Mouse (Mus musculus) thymus, adult 2 months (tissue): ENCODE measurements at regions not wholly inside any gene's neighbourhood (a gene's known extent, or its start where the extent isn't known, plus 50 kb on each side); places are given as distances from the start of the nearest gene placed in this dataset.
"Not testable (repeated sequence)": the region's sequence is repeated elsewhere in the genome, so short reads cannot be mapped to it uniquely, and the experiment has no call there.

ENCODE experiments used
- DNase-seq: peaks from one replicate; pipeline ENCODE4 v3.0.0; 2021
- H3K27ac ChIP-seq: fragments of 200-500 bp; 2 replicates; pipeline ENCODE4 v1.5.1; 2012; ENCODE audit warnings: low read length, control low read depth; ENCODE audit not compliant: control insufficient read depth, insufficient read depth
- H3K27me3 ChIP-seq: fragments of 200-500 bp; 2 replicates; pipeline ENCODE4 v1.6.1; 2012; ENCODE audit warnings: mild to moderate bottlenecking, low read length, moderate library complexity, mixed read lengths; ENCODE audit not compliant: control insufficient read depth, insufficient read depth
- H3K36me3 ChIP-seq: fragments of 200-500 bp; 2 replicates; pipeline ENCODE4 v1.6.1; 2012; ENCODE audit warnings: mild to moderate bottlenecking, low read length, moderate library complexity; ENCODE audit not compliant: control insufficient read depth, insufficient read depth
- H3K4me1 ChIP-seq: fragments of 200-500 bp; replicated peaks from 2 replicates; pipeline ENCODE4 v1.6.1; 2012; ENCODE audit warnings: low read length; ENCODE audit not compliant: control insufficient read depth, insufficient read depth
- H3K4me3 ChIP-seq: fragments of 200-500 bp; 2 replicates; pipeline ENCODE4 v1.5.1; 2012; ENCODE audit warnings: mild to moderate bottlenecking, low read length, control low read depth, moderate library complexity; ENCODE audit not compliant: control insufficient read depth, insufficient read depth
- CTCF ChIP-seq: fragments of 200-500 bp; IDR thresholded peaks from 2 replicates; pipeline ENCODE4 v1.5.1; 2012; ENCODE audit warnings: mild to moderate bottlenecking, control low read depth, low read length, moderate library complexity, borderline replicate concordance; ENCODE audit not compliant: control insufficient read depth, poor library complexity, insufficient read depth; ENCODE audit errors: extremely low read depth
- POLR2A ChIP-seq: fragments of 200-500 bp; IDR thresholded peaks from 2 replicates; pipeline ENCODE4 v1.6.1; 2012; ENCODE audit warnings: mild to moderate bottlenecking, low read length, control low read depth, moderate library complexity; ENCODE audit not compliant: control insufficient read depth, poor library complexity, insufficient read depth; ENCODE audit errors: extremely low read depth
- WGBS: fragments of 180-500 bp; shearing (Covaris S2); methylation state at CpG from one replicate; pipeline ENCODE4 v1.1.7; 2018; 5-methylcytosine and 5-hydroxymethylcytosine counted together

DNA sequence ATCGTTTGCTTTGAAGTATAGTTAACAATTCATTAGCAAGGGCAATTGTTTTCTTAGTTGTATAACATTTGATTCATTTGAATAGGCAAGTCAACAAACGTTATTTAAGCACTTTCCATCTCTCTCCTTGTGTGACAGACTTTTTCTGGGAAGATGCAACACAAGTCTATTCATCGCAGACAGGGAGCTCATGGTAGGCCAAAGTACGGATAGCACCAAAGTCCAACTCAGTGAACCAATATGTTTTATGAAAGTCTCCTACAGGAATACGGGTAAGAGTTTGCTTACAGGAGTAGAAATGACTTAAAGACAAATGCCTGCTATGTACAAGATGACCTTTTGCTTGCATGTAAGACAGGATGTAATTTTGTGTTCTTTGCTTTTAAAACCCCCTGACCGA lies 325.4 kb downstream of the Kif20b start:
- DNase-seq, result no peak
- Histone ChIP-seq H3K4me1 (no peaks in the 10 kb centered on the region), H3K27ac (no peak overlapping the region), H3K36me3 (no peaks in the 10 kb centered on the region), H3K27me3 (no peaks in the 10 kb centered on the region), H3K4me3 (no peak overlapping the region)
- no peak for TF ChIP-seq CTCF
- no peak for TF ChIP-seq POLR2A
- 94% methylated on average over 6 of the region's 6 CpGs for WGBS

DNA sequence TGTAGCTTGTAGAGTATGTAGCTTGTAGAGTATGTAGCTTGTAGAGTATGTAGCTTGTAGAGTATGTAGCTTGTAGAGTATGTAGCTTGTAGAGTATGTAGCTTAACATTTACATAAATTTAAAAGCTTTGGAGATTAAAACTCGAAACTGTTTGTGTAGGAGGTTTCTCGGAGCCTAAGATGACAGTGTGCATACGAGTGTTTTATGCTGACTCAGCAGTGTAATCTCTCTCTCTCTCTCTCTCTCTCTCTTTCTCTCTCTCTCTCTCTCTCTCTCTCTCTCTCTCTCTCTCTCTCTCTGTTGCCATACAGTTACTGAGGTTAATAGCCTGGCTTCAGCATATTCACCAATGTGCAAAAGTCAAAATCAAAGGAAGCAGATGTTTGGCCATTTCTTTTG lies 336.5 kb downstream of the Kif20b start:
- not testable (repeated sequence) for H3K27me3 ChIP-seq, H3K27ac ChIP-seq, H3K4me3 ChIP-seq, DNase-seq, H3K4me1 ChIP-seq, H3K36me3 ChIP-seq
- 93% methylated on average over 3 of the region's 3 CpGs for WGBS

- no peak for TF ChIP-seq CTCF
- no peak for TF ChIP-seq POLR2A
- H3K27ac ChIP-seq, result no peak overlapping the region
- no peaks in the 10 kb centered on the region for H3K4me1 ChIP-seq
- H3K4me3 ChIP-seq, result no peak overlapping the region
- no peaks in the 10 kb centered on the region for H3K36me3 ChIP-seq
- H3K27me3 ChIP-seq, result no peaks in the 10 kb centered on the region
- DNase-seq, result no peak
These were observed 340.9 kb downstream of the Kif20b start for GRCm38 (mm10) chr19:35263101-35263500.

- Histone ChIP-seq H3K27ac (no peak overlapping the region), H3K4me1 (no peaks in the 10 kb centered on the region), H3K36me3 (no peaks in the 10 kb centered on the region), H3K4me3 (no peak overlapping the region), H3K27me3 (no peaks in the 10 kb centered on the region)
- DNase-seq, result no peak
- WGBS, result 94% methylated on average over 2 of the region's 2 CpGs
- TF ChIP-seq POLR2A, result no peak
- no peak for TF ChIP-seq CTCF
These were observed 356.2 kb downstream of the Kif20b start for GRCm38 (mm10) chr19:35278395-35278794.

DNA sequence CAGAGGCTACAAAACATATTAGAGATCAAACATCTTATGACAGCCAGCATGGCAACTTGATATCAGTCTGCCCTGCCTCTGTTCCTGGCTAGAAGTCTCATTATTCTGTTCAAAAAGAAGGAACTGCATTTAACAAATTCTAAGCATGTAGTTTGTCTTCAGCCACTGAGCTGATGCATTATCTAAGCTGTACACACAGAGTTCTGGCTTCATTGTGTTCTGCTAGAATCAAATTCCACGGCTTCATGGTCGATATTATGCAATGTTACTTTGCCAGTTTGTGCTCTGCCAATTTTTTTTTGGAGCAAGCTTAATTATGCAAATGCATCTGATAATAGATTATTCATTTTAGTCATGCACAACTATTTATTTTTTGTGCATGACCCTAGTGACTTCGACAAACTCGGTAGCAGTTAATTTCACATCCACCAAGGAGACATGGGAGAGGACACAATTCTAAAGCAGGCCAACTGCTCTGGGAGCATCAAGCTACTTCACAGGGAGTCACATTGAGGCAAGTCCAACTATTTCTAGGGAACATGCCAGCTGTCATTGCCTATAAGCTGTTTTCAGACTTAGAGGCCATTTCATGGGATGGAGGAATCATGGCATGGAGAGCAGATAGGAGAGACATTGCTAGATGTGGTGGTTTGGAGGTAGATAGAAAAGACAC lies 360.8 kb downstream of the Kif20b start:
- Histone ChIP-seq H3K36me3 (no peaks in the 10 kb centered on the region), H3K27me3 (no peaks in the 10 kb centered on the region), H3K4me1 (no peaks in the 10 kb centered on the region), H3K27ac (no peak overlapping the region), H3K4me3 (no peak overlapping the region)
- TF ChIP-seq POLR2A (no peak), CTCF (no peak)
- 92% methylated on average over 4 of the region's 4 CpGs for WGBS
- no peak for DNase-seq

- no peak for DNase-seq
- no peak overlapping the region for H3K27ac ChIP-seq
- 88% methylated on average over 2 of the region's 2 CpGs for WGBS
- H3K27me3 ChIP-seq, result no peaks in the 10 kb centered on the region
- H3K4me3 ChIP-seq, result no peak overlapping the region
- H3K4me1 ChIP-seq, result no peaks in the 10 kb centered on the region
- H3K36me3 ChIP-seq, result no peaks in the 10 kb centered on the region
- TF ChIP-seq CTCF, result no peak
These were observed 376.7 kb downstream of the Kif20b start for GRCm38 (mm10) chr19:35298846-35299245.

- WGBS, result 94% methylated on average over 3 of the region's 3 CpGs
These were observed 380.6 kb downstream of the Kif20b start for GRCm38 (mm10) chr19:35302723-35303270.

More at GRCm38 (mm10) chr19:35302723-35303270, 380.6 kb downstream of the Kif20b start:
- H3K27ac ChIP-seq, result no peak overlapping the region
- no peaks in the 10 kb centered on the region for H3K4me1 ChIP-seq
- no peaks in the 10 kb centered on the region for H3K36me3 ChIP-seq
- no peak for DNase-seq
- TF ChIP-seq CTCF (no peak), POLR2A (no peak)
- no peak overlapping the region for H3K4me3 ChIP-seq
- no peaks in the 10 kb centered on the region for H3K27me3 ChIP-seq
